Mouse (Mus musculus) heart, embryonic 14.5 days (tissue): ENCODE results near the gene Chrna9. TPM values are rescaled to one million over a fixed set of nuclear protein-coding genes. Genes with fewer than 3 reads are reported as not detected.

ENCODE experiments used
- ATAC-seq: fragments of 200-750 bp; cut with Nextera tagmentation; 2 replicates; pipeline ENCODE4 v1.8.0; 2017; ENCODE audit warnings: low read depth, moderate TSS enrichment; ENCODE audit not compliant: insufficient number of reproducible peaks, insufficient read depth, low FRiP score
- H3K27ac ChIP-seq, 2 experiments: fragments of 200-500 bp in 1 of 2; fragments of 300-500 bp in 1 of 2; sonication (generic) in 1 of 2; replicated peaks in 1 of 2; 2 replicates each; pipeline ENCODE4 v1.5.1; 2012 to 2014; ENCODE audit warnings: low read depth in 2 of 2, low read length in 2 of 2, control low read depth in 1 of 2, mild to moderate bottlenecking in 1 of 2, mixed read lengths in 1 of 2; ENCODE audit not compliant: control insufficient read depth in 1 of 2, insufficient read depth in 1 of 2
- H3K27me3 ChIP-seq: fragments of 300-500 bp; sonication (generic); 2 replicates; pipeline ENCODE4 v1.6.1; 2014; ENCODE audit warnings: mild to moderate bottlenecking, low read length, control low read depth; ENCODE audit not compliant: control insufficient read depth, insufficient read depth
- H3K36me3 ChIP-seq: fragments of 300-500 bp; sonication (generic); 2 replicates; pipeline ENCODE4 v1.6.1; 2014; ENCODE audit warnings: mild to moderate bottlenecking, control low read depth, low read length, mixed read lengths; ENCODE audit not compliant: control insufficient read depth, insufficient read depth
- H3K4me1 ChIP-seq, 2 experiments: fragments of 200-500 bp in 1 of 2; fragments of 300-500 bp in 1 of 2; sonication (generic) in 1 of 2; 2 replicates each; pipeline ENCODE4 v1.6.1; 2012 to 2014; ENCODE audit warnings: low read length in 2 of 2, control low read depth in 1 of 2, mixed read lengths in 1 of 2; ENCODE audit not compliant: control insufficient read depth in 2 of 2, insufficient read depth in 2 of 2
- H3K4me2 ChIP-seq: fragments of 300-500 bp; sonication (generic); 2 replicates; pipeline ENCODE4 v1.6.1; 2014; ENCODE audit warnings: mild to moderate bottlenecking, low read length
- H3K4me3 ChIP-seq, 2 experiments: fragments of 200-500 bp in 1 of 2; fragments of 300-500 bp in 1 of 2; sonication (generic) in 1 of 2; 2 replicates each; pipeline ENCODE4 v1.5.1; 2012 to 2014; ENCODE audit warnings: low read length in 2 of 2, mild to moderate bottlenecking in 2 of 2, control low read depth in 1 of 2, low read depth in 1 of 2, moderate library complexity in 1 of 2; ENCODE audit not compliant: control insufficient read depth in 1 of 2, insufficient read depth in 1 of 2
- H3K9ac ChIP-seq: fragments of 300-500 bp; sonication (generic); 2 replicates; pipeline ENCODE4 v1.6.1; 2014; ENCODE audit warnings: mild to moderate bottlenecking, low read length
- H3K9me3 ChIP-seq: fragments of 300-500 bp; sonication (generic); 2 replicates; pipeline ENCODE4 v1.6.1; 2016; ENCODE audit warnings: low read length, control low read depth; ENCODE audit not compliant: control insufficient read depth
- WGBS: fragments of 180-500 bp; shearing (Covaris S2); extraction: QIAGEN DNeasy Blood & Tissue Kit; methylation state at CpG from one replicate; pipeline ENCODE4 v1.1.7; 2014; 5-methylcytosine and 5-hydroxymethylcytosine counted together
- polyA plus RNA-seq: library from polyadenylated mRNA; unstranded; fragments of >200 nt; fragmentation: Nextera tagmentation; extraction: Ambion mirVana; gene quantifications from 2 replicates; pipeline ENCODE4 v1.2.1, GENCODE M21; 2014

Chrna9 gene
- polyA plus RNA-seq, 1 experiment from 2014 or later, result not detected

DNA sequence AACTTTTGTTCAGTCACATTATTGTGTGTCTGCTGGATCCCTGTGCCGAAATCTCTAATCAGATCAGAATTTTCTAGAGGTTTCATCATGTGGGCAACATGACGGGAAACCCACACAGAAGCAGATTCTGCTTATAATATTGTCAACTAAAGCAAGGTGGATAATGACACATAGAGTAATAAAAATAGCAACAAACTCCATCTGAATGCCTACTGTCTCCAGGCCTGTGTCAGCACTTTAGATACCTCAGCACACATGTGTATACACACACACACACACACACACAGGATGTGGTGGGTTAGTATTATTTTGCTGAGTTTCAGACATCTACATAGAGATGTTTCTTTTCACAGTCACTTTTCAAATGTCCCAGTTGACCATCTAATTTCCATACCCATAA lies 37.0 kb upstream of the Chrna9 start:
- ATAC-seq, result no peak
- Histone ChIP-seq H3K9ac (no peak overlapping the region), H3K4me2 (no peak overlapping the region), H3K4me1 (peaks cover 13 to 17% of the 10 kb centered on the region in 2 experiments), H3K36me3 (no peaks in the 10 kb centered on the region), H3K27me3 (no peaks in the 10 kb centered on the region), H3K9me3 (no peaks in the 10 kb centered on the region), H3K4me3 (no peak overlapping the region), H3K27ac (no peak overlapping the region)
- WGBS, result 71% methylated on average over 2 of the region's 2 CpGs

DNA sequence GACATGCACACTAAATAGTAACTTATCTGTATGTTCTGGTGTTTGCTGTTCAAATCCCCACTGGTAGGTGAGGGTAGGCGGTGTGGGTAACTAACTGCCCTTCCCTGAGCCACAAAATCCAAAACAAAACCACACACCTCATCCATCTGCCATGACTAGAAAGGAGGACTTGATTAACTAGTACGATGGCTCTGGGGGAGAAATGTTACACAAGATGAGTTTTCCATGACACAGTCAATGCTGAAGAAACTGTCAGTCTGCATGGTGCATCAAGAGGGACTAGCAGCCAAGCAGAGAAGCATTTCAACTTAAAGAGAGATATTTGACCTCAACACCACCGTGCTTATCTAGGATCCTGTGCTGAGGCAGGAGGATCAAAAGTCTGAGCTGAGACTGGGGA lies 36.0 kb upstream of the Chrna9 start:
- Histone ChIP-seq H3K4me3 (no peak overlapping the region), H3K4me1 (peaks cover 13 to 17% of the 10 kb centered on the region in 2 experiments), H3K27me3 (no peaks in the 10 kb centered on the region), H3K27ac (no peak overlapping the region), H3K36me3 (no peaks in the 10 kb centered on the region), H3K4me2 (no peak overlapping the region), H3K9ac (no peak overlapping the region), H3K9me3 (peaks cover 6% of the 10 kb centered on the region)
- no peak for ATAC-seq
- 77% methylated on average over 3 of the region's 3 CpGs for WGBS

GRCm38 (mm10) chr5:65900113-65900512 lies 34.6 kb upstream of the Chrna9 start:
- Histone ChIP-seq H3K9ac (no peak overlapping the region), H3K27ac (no peak overlapping the region), H3K4me3 (no peak overlapping the region), H3K9me3 (peaks cover 17% of the 10 kb centered on the region), H3K27me3 (no peaks in the 10 kb centered on the region), H3K4me1 (peaks cover 11 to 17% of the 10 kb centered on the region in 2 experiments), H3K4me2 (no peak overlapping the region), H3K36me3 (no peaks in the 10 kb centered on the region)
- WGBS, result 87% methylated on average over 6 of the region's 6 CpGs
- no peak for ATAC-seq

DNA sequence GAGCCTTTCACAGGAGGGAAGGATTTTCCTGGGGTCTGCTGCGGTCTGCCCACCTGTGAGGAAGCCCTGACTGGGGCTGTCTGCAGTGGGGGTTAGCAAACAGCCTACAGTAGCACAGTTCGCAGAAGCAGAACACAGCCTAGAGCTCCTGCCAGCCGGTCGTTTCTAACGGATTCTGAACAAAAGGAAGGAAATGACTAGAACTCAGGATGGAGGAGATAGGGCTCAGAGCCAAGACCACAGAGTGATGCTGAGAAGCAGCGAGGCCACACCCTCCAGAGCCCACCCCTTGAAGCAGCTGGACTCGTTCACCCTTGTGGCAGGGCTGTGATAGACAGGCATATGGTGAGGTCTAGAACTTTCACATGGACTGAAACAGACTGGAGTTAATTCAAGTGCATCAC lies 33.9 kb upstream of the Chrna9 start:
- no peaks in the 10 kb centered on the region for H3K27me3 ChIP-seq
- peaks cover 19% of the 10 kb centered on the region for H3K9me3 ChIP-seq
- H3K4me2 ChIP-seq, result no peak overlapping the region
- peak; percentile 82 for ATAC-seq
- no peaks in the 10 kb centered on the region for H3K36me3 ChIP-seq
- peaks cover 5 to 12% of the 10 kb centered on the region in 2 experiments for H3K4me1 ChIP-seq
- H3K4me3 ChIP-seq, result no peak overlapping the region
- WGBS, result 43% methylated on average over 7 of the region's 7 CpGs
- H3K9ac ChIP-seq, result no peak overlapping the region
- H3K27ac ChIP-seq, result 0 out of 4 replicates have a peak overlapping the region, but pooled peaks of 1 of the 2 experiments have one; percentile 30

- H3K4me1 ChIP-seq, result peaks cover under 1 to 2% of the 10 kb centered on the region in 2 experiments; a peak in 3 of 4 replicates
- H3K4me3 ChIP-seq, result no peak overlapping the region
- no peak overlapping the region for H3K9ac ChIP-seq
- H3K27me3 ChIP-seq, result no peaks in the 10 kb centered on the region
- H3K4me2 ChIP-seq, result no peak overlapping the region
- H3K27ac ChIP-seq, result no peak overlapping the region
- H3K9me3 ChIP-seq, result peaks cover 19% of the 10 kb centered on the region
- ATAC-seq, result no peak
- H3K36me3 ChIP-seq, result no peaks in the 10 kb centered on the region
- WGBS, result 78% methylated on average over 10 of the region's 10 CpGs
These were observed 32.8 kb upstream of the Chrna9 start for GRCm38 (mm10) chr5:65901868-65902418.

DNA sequence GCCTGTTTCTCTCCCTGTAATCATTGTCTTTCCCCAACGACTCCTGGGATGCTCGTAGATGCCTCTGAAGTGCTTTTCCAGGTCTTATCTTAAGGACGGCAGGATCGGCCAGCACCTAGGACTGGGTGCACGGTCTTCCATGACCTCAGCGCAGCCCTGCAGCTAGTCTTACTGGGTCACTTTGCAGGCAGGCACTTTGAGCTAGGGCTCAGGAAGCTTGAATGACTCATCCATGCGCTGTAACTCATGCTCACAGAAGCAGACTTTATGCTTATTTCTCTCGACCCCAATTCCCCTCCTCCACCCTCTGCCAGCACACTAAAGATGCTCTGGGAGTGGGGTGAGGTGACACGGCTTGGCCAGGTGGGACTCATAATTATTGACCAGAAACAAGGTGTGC lies 31.9 kb upstream of the Chrna9 start:
- Histone ChIP-seq H3K27me3 (no peaks in the 10 kb centered on the region), H3K4me1 (peaks cover 0 to 2% of the 10 kb centered on the region in 2 experiments; a peak in 1 of 4 replicates), H3K4me2 (no peak overlapping the region), H3K36me3 (no peaks in the 10 kb centered on the region), H3K9ac (no peak overlapping the region), H3K27ac (no peak overlapping the region), H3K4me3 (no peak overlapping the region), H3K9me3 (peaks cover 19% of the 10 kb centered on the region)
- 66% methylated on average over 9 of the region's 9 CpGs for WGBS
- ATAC-seq, result no peak

- Histone ChIP-seq H3K36me3 (no peaks in the 10 kb centered on the region), H3K4me3 (no peak overlapping the region), H3K27ac (no peak overlapping the region), H3K9me3 (peaks cover 19% of the 10 kb centered on the region), H3K4me1 (peaks cover 0 to 2% of the 10 kb centered on the region in 2 experiments; a peak in 1 of 4 replicates), H3K4me2 (no peak overlapping the region), H3K9ac (no peak overlapping the region), H3K27me3 (no peaks in the 10 kb centered on the region)
- 86% methylated on average over 4 of the region's 4 CpGs for WGBS
- no peak for ATAC-seq
These were observed 30.2 kb upstream of the Chrna9 start for GRCm38 (mm10) chr5:65904476-65904875.

DNA sequence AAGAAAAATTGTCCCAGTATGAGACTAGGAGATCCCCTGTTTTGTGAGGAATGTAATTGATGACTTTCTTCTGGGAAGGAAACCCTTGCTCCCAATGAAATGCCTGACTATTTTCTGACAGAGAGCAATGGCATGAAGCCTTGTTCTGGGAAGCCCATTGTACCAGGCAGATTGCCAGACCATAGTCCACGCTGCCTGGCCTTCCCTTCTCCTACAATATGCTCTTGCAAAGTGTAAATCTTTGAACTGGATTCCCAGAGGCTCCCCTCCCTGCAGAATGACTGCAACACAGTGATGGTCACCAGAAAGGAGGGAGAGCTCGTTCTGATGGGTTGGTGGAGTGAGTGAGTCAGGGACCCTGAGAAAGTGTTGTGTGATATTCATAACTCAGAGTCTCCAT lies 26.0 kb upstream of the Chrna9 start:
- Histone ChIP-seq H3K36me3 (no peaks in the 10 kb centered on the region), H3K27me3 (no peaks in the 10 kb centered on the region), H3K4me1 (no peaks in the 10 kb centered on the region), H3K4me2 (no peak overlapping the region), H3K9me3 (peaks cover 14% of the 10 kb centered on the region), H3K27ac (no peak overlapping the region), H3K9ac (no peak overlapping the region), H3K4me3 (no peak overlapping the region)
- no peak for ATAC-seq
- WGBS, result 57% methylated on average over 2 of the region's 2 CpGs
